In genomic region chr14:118180711-118181177, GRCm38 (mm10) we compare ENCODE assay signal across 8 mouse cellular contexts. TPM values are rescaled to one million over a fixed set of nuclear protein-coding genes. Genes with fewer than 3 reads are reported as not detected.
DNase-seq lines count a peak whose midpoint lies in the region; ATAC-seq lines count a peak whose summit lies in the region.

No protein-coding gene starts in this region.

- peak overlapping the region; percentile 82 for H3K27ac ChIP-seq in heart, embryonic 10.5 days
- no peak overlapping the region; the same call in 1 of the 2 replicates for H3K27ac ChIP-seq in kidney, embryonic 14.5 days (ENCODE audit: low read depth, low read length)
- H3K27ac ChIP-seq in liver, embryonic 16.5 days (ENCODE audit: low read length) = no peak overlapping the region
- H3K27ac ChIP-seq in neural tube, embryonic 11.5 days (ENCODE audit: low read depth, low read length) = peak overlapping the region; percentile 78; the same call in 1 of the 2 replicates

- WGBS in heart, embryonic 10.5 days = 7% methylated on average over 10 of the region's 10 CpGs
- WGBS in kidney, embryonic 14.5 days = 3% methylated on average over 10 of the region's 10 CpGs
- 8% methylated on average over 10 of the region's 10 CpGs for WGBS in liver, embryonic 16.5 days (ENCODE audit: insufficient replicate concordance)
- 2% methylated on average over 10 of the region's 10 CpGs for WGBS in neural tube, embryonic 11.5 days

- no peaks in the 10 kb centered on the region for H3K9me3 ChIP-seq in heart, embryonic 10.5 days
- H3K9me3 ChIP-seq in kidney, embryonic 14.5 days (ENCODE audit: control insufficient read depth, low read length) = no peaks in the 10 kb centered on the region
- no peaks in the 10 kb centered on the region for H3K9me3 ChIP-seq in liver, embryonic 16.5 days (replicated peaks; ENCODE audit: control insufficient read depth, low read length)
- H3K9me3 ChIP-seq in neural tube, embryonic 11.5 days (ENCODE audit: control insufficient read depth, low read length) = no peaks in the 10 kb centered on the region

- H3K4me1 ChIP-seq in heart, embryonic 10.5 days = no peaks in the 10 kb centered on the region
- H3K4me1 ChIP-seq in kidney, embryonic 14.5 days (ENCODE audit: control insufficient read depth, insufficient read depth, low read length) = no peaks in the 10 kb centered on the region
- peaks cover 3% of the 10 kb centered on the region for H3K4me1 ChIP-seq in liver, embryonic 16.5 days (ENCODE audit: control insufficient read depth, low read depth, low read length)
- H3K4me1 ChIP-seq in neural tube, embryonic 11.5 days (ENCODE audit: control insufficient read depth, insufficient read depth, low read length) = no peaks in the 10 kb centered on the region

- peak overlapping the region; percentile 50 for H3K4me2 ChIP-seq in kidney, embryonic 14.5 days (replicated peaks; ENCODE audit: low read depth, low read length)
- peak overlapping the region; percentile 78 for H3K4me2 ChIP-seq in liver, embryonic 16.5 days (ENCODE audit: low read depth, low read length)
- H3K4me2 ChIP-seq in neural tube, embryonic 11.5 days (ENCODE audit: low read depth) = peak overlapping the region; percentile 79

- H3K4me3 ChIP-seq in heart, embryonic 10.5 days = peak overlapping the region; percentile 62
- peak overlapping the region; percentile 51 for H3K4me3 ChIP-seq in kidney, embryonic 14.5 days (ENCODE audit: low read length)
- peak overlapping the region; percentile 63 for H3K4me3 ChIP-seq in liver, embryonic 16.5 days (ENCODE audit: low read depth, low read length)
- H3K4me3 ChIP-seq in neural tube, embryonic 11.5 days (ENCODE audit: low read depth, low read length) = peak overlapping the region; percentile 42

- H3K27me3 ChIP-seq in heart, embryonic 10.5 days (ENCODE audit: insufficient read depth, poor library complexity, severe bottlenecking) = no peaks in the 10 kb centered on the region
- no peaks in the 10 kb centered on the region for H3K27me3 ChIP-seq in kidney, embryonic 14.5 days (ENCODE audit: control insufficient read depth, insufficient read depth, low read length)
- no peaks in the 10 kb centered on the region for H3K27me3 ChIP-seq in liver, embryonic 16.5 days (ENCODE audit: control insufficient read depth, insufficient read depth, low read depth, low read length)
- no peaks in the 10 kb centered on the region for H3K27me3 ChIP-seq in neural tube, embryonic 11.5 days (ENCODE audit: control insufficient read depth, insufficient read depth, low read length)

- no peaks in the 10 kb centered on the region for H3K36me3 ChIP-seq in heart, embryonic 10.5 days
- no peaks in the 10 kb centered on the region for H3K36me3 ChIP-seq in kidney, embryonic 14.5 days (ENCODE audit: control insufficient read depth, insufficient read depth, low read length)
- H3K36me3 ChIP-seq in liver, embryonic 16.5 days (ENCODE audit: control insufficient read depth, insufficient read depth) = no peaks in the 10 kb centered on the region
- no peaks in the 10 kb centered on the region for H3K36me3 ChIP-seq in neural tube, embryonic 11.5 days (ENCODE audit: control insufficient read depth, insufficient read depth, low read length)

- peak overlapping the region; percentile 60; the same call in 1 of the 2 replicates for H3K9ac ChIP-seq in kidney, embryonic 14.5 days (ENCODE audit: low read depth, low read length)
- peak overlapping the region; percentile 39 for H3K9ac ChIP-seq in liver, embryonic 16.5 days (ENCODE audit: low read depth, low read length)
- peak overlapping the region; percentile 66 for H3K9ac ChIP-seq in neural tube, embryonic 11.5 days (ENCODE audit: low read length)

- peak; percentile 86 for ATAC-seq in kidney, embryonic 14.5 days (ENCODE audit: low FRiP score, low TSS enrichment)
- peak; percentile 77 for ATAC-seq in liver, embryonic 16.5 days (ENCODE audit: low read depth)
- peak; percentile 86 for ATAC-seq in neural tube, embryonic 11.5 days (ENCODE audit: insufficient read depth, low FRiP score, low TSS enrichment)

- DNase-seq in urinary bladder, postnatal 25 days (ENCODE audit: low spot score) = peak; percentile 19
- no peak for DNase-seq in urinary bladder, adult 2 months (ENCODE audit: low spot score)
- DNase-seq in embryo, embryonic 9.5 days (ENCODE audit: extremely low spot score) = peak; percentile 43
- peak; percentile 71 for DNase-seq in heart, embryonic 10.5 days (ENCODE audit: low spot score)
- DNase-seq in neural tube, embryonic 11.5 days (ENCODE audit: low spot score) = peak; percentile 63
- no peak for DNase-seq in spleen, postnatal 14 days (ENCODE audit: low spot score in 2 of 2)

RNA-seq across cellular contexts. Expression of gene Gpr180, which starts 43.8 kb away (rescaled TPM):
- polyA plus RNA-seq in urinary bladder, adult 2 months (2012; rRNA removed) = 30.0 and 38.9 TPM in 2 replicates
- polyA plus RNA-seq in heart, embryonic 10.5 days (2016; fragmentation: Nextera tagmentation; extraction: Ambion mirVana) = 43.6 and 46.3 TPM in 2 replicates
- 41.3 and 55.5 TPM in 2 replicates for polyA plus RNA-seq in kidney, embryonic 14.5 days (2014; fragmentation: Nextera tagmentation; extraction: Ambion mirVana)
- polyA plus RNA-seq in liver, embryonic 16.5 days (2015; fragmentation: Nextera tagmentation; extraction: Ambion mirVana) = 10.0 and 10.3 TPM in 2 replicates
- polyA plus RNA-seq in neural tube, embryonic 11.5 days (2014; fragmentation: Nextera tagmentation; extraction: Ambion mirVana) = 36.6 and 42.0 TPM in 2 replicates

RNA-seq across cellular contexts. Expression of gene Tgds, which starts 48.2 kb away (rescaled TPM):
- 15.4 and 19.9 TPM in 2 replicates for polyA plus RNA-seq in urinary bladder, adult 2 months (2012; rRNA removed)
- polyA plus RNA-seq in heart, embryonic 10.5 days (2016; fragmentation: Nextera tagmentation; extraction: Ambion mirVana) = 38.9 and 40.7 TPM in 2 replicates
- polyA plus RNA-seq in kidney, embryonic 14.5 days (2014; fragmentation: Nextera tagmentation; extraction: Ambion mirVana) = 33.0 and 35.3 TPM in 2 replicates
- polyA plus RNA-seq in liver, embryonic 16.5 days (2015; fragmentation: Nextera tagmentation; extraction: Ambion mirVana) = 13.0 and 14.2 TPM in 2 replicates
- 30.9 and 31.2 TPM in 2 replicates for polyA plus RNA-seq in neural tube, embryonic 11.5 days (2014; fragmentation: Nextera tagmentation; extraction: Ambion mirVana)

RNA-seq across cellular contexts. Expression of gene Sox21, which starts 56.1 kb away (rescaled TPM):
- 0.06 and 0.07 TPM in 2 replicates for polyA plus RNA-seq in urinary bladder, adult 2 months (2012; rRNA removed)
- 0.04 and 0.09 TPM in 2 replicates for polyA plus RNA-seq in heart, embryonic 10.5 days (2016; fragmentation: Nextera tagmentation; extraction: Ambion mirVana)
- 0.09 TPM in 1 of 2 replicates, not detected in the other for polyA plus RNA-seq in kidney, embryonic 14.5 days (2014; fragmentation: Nextera tagmentation; extraction: Ambion mirVana)
- polyA plus RNA-seq in liver, embryonic 16.5 days (2015; fragmentation: Nextera tagmentation; extraction: Ambion mirVana) = not detected in 2 replicates
- polyA plus RNA-seq in neural tube, embryonic 11.5 days (2014; fragmentation: Nextera tagmentation; extraction: Ambion mirVana) = 10.5 and 12.8 TPM in 2 replicates

Comparison
In these comparisons a context has a peak if more than half of its experiments do, and no peak if none do; other contexts are left out.
1. DNase-seq: peak in urinary bladder, postnatal 25 days (single experiment), embryo, embryonic 9.5 days (single experiment), heart, embryonic 10.5 days (single experiment) and neural tube, embryonic 11.5 days (single experiment); none in urinary bladder, adult 2 months (single experiment) and spleen, postnatal 14 days (0 of 2).
2. H3K27ac ChIP-seq: peak in heart, embryonic 10.5 days (single experiment) and neural tube, embryonic 11.5 days (single experiment); none in kidney, embryonic 14.5 days (single experiment) and liver, embryonic 16.5 days (single experiment).
3. RNA of gene Sox21, which starts 56.1 kb away (polyA plus RNA-seq): 10.5 to 12.8 TPM in neural tube, embryonic 11.5 days; 0.04 to 0.09 TPM in heart, embryonic 10.5 days, 0.06 to 0.07 TPM in urinary bladder, adult 2 months, 0.09 TPM in kidney, embryonic 14.5 days and not detected in liver, embryonic 16.5 days; every median in the first group is over 10 times any median in the second.
4. Peak in every context shown above with its lines, with median percentiles within 50 percentile points of each other: H3K4me3 ChIP-seq, ATAC-seq, H3K4me2 ChIP-seq and H3K9ac ChIP-seq.